Mouse (Mus musculus): ENCODE data around the gene Sox3. TPM values are rescaled to one million over a fixed set of nuclear protein-coding genes. Genes with fewer than 3 reads are reported as not detected.

The Sox3 gene
- 0.29 and 0.56 TPM in 2 replicates for polyA plus RNA-seq (2015; fragmentation: Nextera tagmentation; extraction: Ambion mirVana)

- Histone ChIP-seq H3K4me3 (peak within 1 kb of the TSS; percentile 58), H3K9ac (peak within 1 kb of the TSS; percentile 71), H3K27ac (replicated peaks) (no peak within 1 kb of the TSS), H3K9me3 (no peaks in the 10 kb centered on the region), H3K27me3 (replicated peaks) (peaks cover 91% of the 10 kb centered on the region), H3K4me2 (peak within 1 kb of the TSS; percentile 72), H3K4me1 (no peaks in the 10 kb centered on the region), H3K36me3 (no peaks in the 10 kb centered on the region)
- ATAC-seq (ENCODE audit: extremely low read depth, insufficient number of reproducible peaks, low FRiP score, low TSS enrichment) = no peak
- WGBS = 16% methylated on average over 66 of the region's 92 CpGs
These were observed at the start of gene Sox3 for GRCm38 (mm10) chrX:60892801-60893681. Sox3 (minus strand) TSS chrX:60893430.

GRCm38 (mm10) chrX:60940225-60940624 lies 47.0 kb upstream of the Sox3 start:
- WGBS = 82% methylated on average over 3 of the region's 3 CpGs
- Histone ChIP-seq H3K27ac (replicated peaks) (no peak overlapping the region), H3K9ac (no peak overlapping the region), H3K9me3 (no peaks in the 10 kb centered on the region), H3K27me3 (replicated peaks) (no peaks in the 10 kb centered on the region), H3K36me3 (no peaks in the 10 kb centered on the region), H3K4me1 (no peaks in the 10 kb centered on the region), H3K4me2 (no peak overlapping the region), H3K4me3 (no peak overlapping the region)
- no peak for ATAC-seq (ENCODE audit: extremely low read depth, insufficient number of reproducible peaks, low FRiP score, low TSS enrichment)

DNA sequence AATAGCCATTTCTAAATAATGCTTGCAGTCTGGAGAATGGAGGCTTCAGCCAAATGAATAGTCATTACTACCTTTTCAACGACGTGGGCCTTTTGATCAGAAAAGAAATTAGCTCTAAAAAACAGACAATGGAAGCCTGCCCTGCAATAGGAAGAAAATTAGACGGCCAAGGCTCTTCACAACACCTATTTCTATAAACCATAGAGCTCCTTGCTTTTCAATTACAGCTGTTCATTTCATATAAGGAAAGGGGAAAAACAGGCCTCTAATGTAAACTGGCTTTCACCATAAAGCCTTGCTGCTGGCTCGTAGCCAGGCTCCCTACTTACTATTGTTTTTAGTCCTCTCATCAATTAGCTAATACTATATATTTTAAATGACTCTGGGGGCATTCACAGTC lies 6.3 kb upstream of the Sox3 start:
- 43% methylated on average over 4 of the region's 4 CpGs for WGBS
- Histone ChIP-seq H3K36me3 (no peaks in the 10 kb centered on the region), H3K4me1 (no peaks in the 10 kb centered on the region), H3K9me3 (no peaks in the 10 kb centered on the region), H3K4me2 (no peak overlapping the region), H3K27me3 (replicated peaks) (peaks cover 68% of the 10 kb centered on the region), H3K9ac (no peak overlapping the region), H3K4me3 (no peak overlapping the region), H3K27ac (replicated peaks) (no peak overlapping the region)
- no peak for ATAC-seq (ENCODE audit: extremely low read depth, insufficient number of reproducible peaks, low FRiP score, low TSS enrichment)

DNA sequence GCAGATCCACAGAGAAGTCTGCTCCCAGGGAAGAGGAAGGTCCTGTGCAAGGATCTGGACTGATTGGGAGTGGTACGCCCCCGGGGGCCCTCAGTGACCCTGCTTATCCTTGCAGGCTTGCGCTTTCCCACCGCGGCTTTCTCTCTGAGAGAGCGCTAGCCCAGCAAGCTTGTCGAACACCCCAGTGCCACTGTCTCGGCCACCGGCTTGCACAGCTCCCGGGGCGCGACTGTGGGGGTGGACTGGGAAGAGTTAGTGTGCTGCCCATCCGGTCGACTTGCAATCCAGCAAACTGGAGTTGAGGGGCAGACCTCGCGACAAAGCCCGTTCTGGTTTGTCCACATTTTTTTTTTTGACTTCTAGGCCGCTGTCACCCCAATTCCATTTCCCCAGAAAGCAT lies 5.4 kb upstream of the Sox3 start:
- Histone ChIP-seq H3K36me3 (no peaks in the 10 kb centered on the region), H3K27ac (replicated peaks) (no peak overlapping the region), H3K4me2 (peak overlapping the region; percentile 48), H3K4me1 (no peaks in the 10 kb centered on the region), H3K9me3 (no peaks in the 10 kb centered on the region), H3K9ac (no peak overlapping the region), H3K4me3 (peak overlapping the region; percentile 16), H3K27me3 (replicated peaks) (peaks cover 77% of the 10 kb centered on the region)
- no peak for ATAC-seq (ENCODE audit: extremely low read depth, insufficient number of reproducible peaks, low FRiP score, low TSS enrichment)
- 13% methylated on average over 18 of the region's 18 CpGs for WGBS

- WGBS = 6% methylated on average over 12 of the region's 13 CpGs
- Histone ChIP-seq H3K4me2 (peak overlapping the region; percentile 72), H3K4me3 (peak overlapping the region; percentile 6; the same call in 1 of the 2 replicates), H3K9ac (no peak overlapping the region), H3K27ac (replicated peaks) (no peak overlapping the region), H3K4me1 (no peaks in the 10 kb centered on the region), H3K36me3 (no peaks in the 10 kb centered on the region), H3K9me3 (no peaks in the 10 kb centered on the region), H3K27me3 (replicated peaks) (peaks cover 91% of the 10 kb centered on the region)
- ATAC-seq (ENCODE audit: extremely low read depth, insufficient number of reproducible peaks, low FRiP score, low TSS enrichment) = no peak
These were observed 3.1 kb upstream of the Sox3 start for GRCm38 (mm10) chrX:60896296-60896695.

GRCm38 (mm10) chrX:60895416-60895815 lies 2.2 kb upstream of the Sox3 start:
- H3K27ac ChIP-seq (replicated peaks) = no peak overlapping the region
- H3K4me3 ChIP-seq = peak overlapping the region; percentile 58; the same call in 1 of the 2 replicates
- H3K9me3 ChIP-seq = no peaks in the 10 kb centered on the region
- H3K9ac ChIP-seq = no peak overlapping the region
- no peak for ATAC-seq (ENCODE audit: extremely low read depth, insufficient number of reproducible peaks, low FRiP score, low TSS enrichment)
- H3K4me1 ChIP-seq = no peaks in the 10 kb centered on the region
- WGBS = 9% methylated on average over 9 of the region's 11 CpGs
- H3K4me2 ChIP-seq = peak overlapping the region; percentile 72
- H3K27me3 ChIP-seq (replicated peaks) = peaks cover 88% of the 10 kb centered on the region
- H3K36me3 ChIP-seq = no peaks in the 10 kb centered on the region

GRCm38 (mm10) chrX:60893720-60894543 lies 702 bp upstream of the Sox3 start:
- Histone ChIP-seq H3K27ac (replicated peaks) (no peak overlapping the region), H3K27me3 (replicated peaks) (peaks cover 92% of the 10 kb centered on the region), H3K4me2 (peak overlapping the region; percentile 72), H3K4me3 (peak overlapping the region; percentile 58), H3K4me1 (no peaks in the 10 kb centered on the region), H3K9me3 (no peaks in the 10 kb centered on the region), H3K36me3 (no peaks in the 10 kb centered on the region), H3K9ac (peak overlapping the region; percentile 5)
- 13% methylated on average over 36 of the region's 59 CpGs for WGBS
- ATAC-seq (ENCODE audit: extremely low read depth, insufficient number of reproducible peaks, low FRiP score, low TSS enrichment) = no peak

DNA sequence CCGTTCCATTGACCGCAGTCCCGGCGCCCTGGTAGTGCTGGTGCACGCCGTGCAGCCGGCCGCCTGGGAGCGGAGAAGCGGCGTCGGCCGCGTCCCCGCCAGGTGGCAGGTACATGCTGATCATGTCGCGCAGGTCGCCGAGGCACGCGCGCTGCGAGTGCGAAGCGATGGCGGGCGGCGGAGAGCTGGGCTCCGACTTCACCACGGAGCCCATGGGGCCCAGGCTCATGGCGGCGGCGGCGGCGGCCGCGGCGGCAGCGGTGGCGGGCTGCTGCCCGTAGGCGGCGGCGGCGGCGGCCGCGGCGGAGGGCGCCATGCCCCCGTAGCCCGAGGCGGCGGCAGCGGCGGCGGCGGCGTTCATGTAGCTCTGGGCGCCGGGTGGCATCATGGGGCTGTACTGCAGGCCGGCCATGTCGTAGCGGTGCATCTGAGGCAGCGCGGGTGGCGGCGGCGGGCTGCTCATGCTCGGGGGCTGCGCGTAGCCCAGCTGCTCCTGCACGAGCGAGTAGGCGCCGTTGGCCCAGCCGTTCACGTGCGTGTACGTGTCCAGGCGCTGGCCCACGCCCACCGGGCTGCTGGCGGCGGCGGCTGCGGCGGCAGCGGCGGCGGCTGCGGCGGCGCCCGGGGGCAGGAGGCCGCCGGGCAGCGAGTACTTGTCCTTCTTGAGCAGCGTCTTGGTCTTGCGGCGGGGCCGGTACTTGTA lies 981 bp downstream of the Sox3 start:
- H3K9me3 ChIP-seq = no peaks in the 10 kb centered on the region
- peaks cover 91% of the 10 kb centered on the region for H3K27me3 ChIP-seq (replicated peaks)
- ATAC-seq (ENCODE audit: extremely low read depth, insufficient number of reproducible peaks, low FRiP score, low TSS enrichment) = no peak
- H3K4me1 ChIP-seq = no peaks in the 10 kb centered on the region
- H3K9ac ChIP-seq = peak overlapping the region; percentile 71
- no peak overlapping the region for H3K27ac ChIP-seq (replicated peaks)
- no peaks in the 10 kb centered on the region for H3K36me3 ChIP-seq
- WGBS = 9% methylated on average over 32 of the region's 102 CpGs
- H3K4me2 ChIP-seq = peak overlapping the region; percentile 72
- H3K4me3 ChIP-seq = peak overlapping the region; percentile 58

DNA sequence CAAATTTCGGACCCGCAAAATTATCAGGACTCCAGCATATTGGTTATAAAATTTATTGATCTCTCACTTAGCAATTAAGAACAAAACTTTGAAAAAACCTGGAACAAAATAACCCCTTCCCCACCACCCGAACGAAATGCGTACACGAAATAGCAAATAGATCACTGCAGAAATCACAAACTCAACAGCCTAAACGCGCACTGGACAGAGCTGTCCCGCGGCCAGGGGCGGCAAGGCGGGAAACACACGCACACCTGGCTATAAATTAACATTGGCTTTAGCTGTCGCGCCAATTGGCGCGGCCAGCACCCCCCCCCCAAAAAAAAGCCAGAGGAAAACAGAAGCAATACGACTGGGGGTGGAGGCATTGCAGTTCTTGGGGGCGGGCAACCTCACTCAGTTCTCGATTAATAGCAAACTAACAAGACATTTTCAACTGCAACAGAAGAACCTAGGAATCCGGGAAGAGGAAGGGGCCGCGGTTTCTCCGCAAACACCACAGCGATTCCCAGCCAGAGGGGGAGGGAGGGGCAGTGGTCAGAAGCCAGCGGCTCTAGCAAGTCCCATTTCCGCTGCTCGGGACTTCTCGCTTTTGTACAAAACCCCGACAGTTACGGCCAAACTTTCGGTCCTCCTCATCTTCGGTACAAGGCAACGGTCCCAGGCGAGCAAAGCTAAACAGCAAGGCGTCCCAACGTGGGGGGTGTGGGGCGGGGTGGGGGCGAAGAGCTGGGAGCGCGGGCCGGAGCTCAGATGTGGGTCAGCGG lies 1.7 kb downstream of the Sox3 start:
- Histone ChIP-seq H3K9me3 (no peaks in the 10 kb centered on the region), H3K36me3 (no peaks in the 10 kb centered on the region), H3K4me2 (peak overlapping the region; percentile 72), H3K9ac (peak overlapping the region; percentile 71), H3K27me3 (replicated peaks) (peaks cover 91% of the 10 kb centered on the region), H3K4me1 (no peaks in the 10 kb centered on the region), H3K27ac (replicated peaks) (no peak overlapping the region), H3K4me3 (peak overlapping the region; percentile 58)
- WGBS = 10% methylated on average over 38 of the region's 43 CpGs
- no peak for ATAC-seq (ENCODE audit: extremely low read depth, insufficient number of reproducible peaks, low FRiP score, low TSS enrichment)

DNA sequence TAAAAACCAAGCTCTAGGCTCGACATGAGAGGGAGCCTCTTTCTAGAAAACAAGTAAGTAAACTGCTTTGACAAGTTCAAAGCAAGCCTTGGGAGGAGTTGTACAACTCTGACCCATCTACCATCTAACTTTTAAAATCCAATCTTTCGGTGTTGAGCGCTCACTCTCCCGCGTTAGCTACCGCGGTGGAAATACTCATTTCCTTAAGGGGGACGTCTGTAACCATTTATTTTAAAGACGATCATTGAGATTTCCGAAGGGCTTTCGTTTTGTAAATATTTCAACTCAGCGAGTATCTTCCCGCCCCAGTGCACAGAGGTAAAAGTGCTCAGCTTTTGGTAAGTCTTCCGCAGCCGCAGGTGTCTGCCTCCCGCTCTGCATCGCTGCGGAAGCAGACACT lies 2.6 kb downstream of the Sox3 start:
- 14% methylated on average over 18 of the region's 18 CpGs for WGBS
- no peaks in the 10 kb centered on the region for H3K36me3 ChIP-seq
- H3K4me1 ChIP-seq = no peaks in the 10 kb centered on the region
- no peaks in the 10 kb centered on the region for H3K9me3 ChIP-seq
- ATAC-seq (ENCODE audit: extremely low read depth, insufficient number of reproducible peaks, low FRiP score, low TSS enrichment) = no peak
- H3K27ac ChIP-seq (replicated peaks) = no peak overlapping the region
- peaks cover 88% of the 10 kb centered on the region for H3K27me3 ChIP-seq (replicated peaks)
- H3K4me3 ChIP-seq = peak overlapping the region; percentile 58
- peak overlapping the region; percentile 72 for H3K4me2 ChIP-seq
- H3K9ac ChIP-seq = 0 out of 2 replicates have a peak overlapping the region, but pooled peaks have one; percentile 24
